Mouse (Mus musculus) heart, embryonic 11.5 days (tissue): ENCODE results near the gene Wdr95. TPM values are rescaled to one million over a fixed set of nuclear protein-coding genes. Genes with fewer than 3 reads are reported as not detected.

Experiments used
- ATAC-seq: fragments of 200-750 bp; cut with Nextera tagmentation; replicated peaks from 2 replicates; pipeline ENCODE4 v1.8.0; 2017; ENCODE audit warnings: moderate library complexity; ENCODE audit not compliant: insufficient number of reproducible peaks, low FRiP score, low TSS enrichment
- H3K27ac ChIP-seq: fragments of 300-500 bp; sonication (generic); 2 replicates; pipeline ENCODE4 v1.5.1; 2014; ENCODE audit warnings: mild to moderate bottlenecking, low read depth, low read length
- H3K27me3 ChIP-seq: fragments of 300-500 bp; sonication (generic); 2 replicates; pipeline ENCODE4 v1.6.1; 2014; ENCODE audit warnings: mild to moderate bottlenecking, low read length, mixed read lengths; ENCODE audit not compliant: control insufficient read depth, insufficient read depth
- H3K36me3 ChIP-seq: fragments of 300-500 bp; sonication (generic); 2 replicates; pipeline ENCODE4 v1.6.1; 2014; ENCODE audit warnings: mild to moderate bottlenecking, low read length, moderate library complexity, mixed read lengths; ENCODE audit not compliant: control insufficient read depth, insufficient read depth
- H3K4me1 ChIP-seq: fragments of 300-500 bp; sonication (generic); 2 replicates; pipeline ENCODE4 v1.6.1; 2014; ENCODE audit warnings: low read length; ENCODE audit not compliant: control insufficient read depth, insufficient read depth
- H3K4me2 ChIP-seq: fragments of 300-500 bp; sonication (generic); 2 replicates; pipeline ENCODE4 v1.6.1; 2014; ENCODE audit warnings: mild to moderate bottlenecking, moderate library complexity
- H3K4me3 ChIP-seq: fragments of 300-500 bp; sonication (generic); 2 replicates; pipeline ENCODE4 v1.5.1; 2014; ENCODE audit warnings: low read depth, low read length
- H3K9ac ChIP-seq: fragments of 300-500 bp; sonication (generic); 2 replicates; pipeline ENCODE4 v1.6.1; 2014; ENCODE audit warnings: mild to moderate bottlenecking, low read depth, low read length, moderate library complexity
- H3K9me3 ChIP-seq: fragments of 300-500 bp; sonication (generic); replicated peaks from 2 replicates; pipeline ENCODE4 v1.6.1; 2016; ENCODE audit warnings: low read length; ENCODE audit not compliant: control insufficient read depth
- WGBS: fragments of 180-500 bp; shearing (Covaris S2); extraction: QIAGEN DNeasy Blood & Tissue Kit; methylation state at CpG from one replicate; pipeline ENCODE4 v1.1.7; 2014; ENCODE audit not compliant: insufficient replicate concordance; 5-methylcytosine and 5-hydroxymethylcytosine counted together
- polyA plus RNA-seq: library from polyadenylated mRNA; unstranded; fragments of >200 nt; fragmentation: Nextera tagmentation; extraction: Ambion mirVana; gene quantifications from 2 replicates; pipeline ENCODE4 v1.2.1, GENCODE M21; 2014

Wdr95 gene
- polyA plus RNA-seq, 1 experiment from 2014 or later = 0.09 TPM

DNA sequence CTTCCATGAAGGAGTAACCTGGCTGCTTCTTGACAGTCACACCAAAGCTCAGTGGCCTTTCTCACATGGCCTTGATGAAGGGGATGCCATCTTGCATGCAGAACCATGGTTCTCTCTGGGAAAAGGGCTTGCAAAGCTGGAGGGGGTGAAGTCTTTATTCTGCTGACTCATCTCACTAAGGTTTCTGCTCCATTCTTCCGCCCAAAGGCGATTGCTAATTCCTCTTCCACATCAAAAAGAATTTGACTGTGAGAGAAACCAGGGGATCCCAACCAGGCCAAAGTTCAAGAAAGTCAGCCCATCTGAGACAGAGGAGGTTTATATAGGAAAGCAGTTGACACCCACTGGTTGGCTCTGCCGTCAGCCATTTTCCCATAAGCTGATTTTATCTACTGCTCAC, 61.5 kb downstream of the Wdr95 start:
- H3K4me1 ChIP-seq = peaks cover 12% of the 10 kb centered on the region
- no peak overlapping the region for H3K9ac ChIP-seq
- no peak overlapping the region for H3K27ac ChIP-seq

DNA sequence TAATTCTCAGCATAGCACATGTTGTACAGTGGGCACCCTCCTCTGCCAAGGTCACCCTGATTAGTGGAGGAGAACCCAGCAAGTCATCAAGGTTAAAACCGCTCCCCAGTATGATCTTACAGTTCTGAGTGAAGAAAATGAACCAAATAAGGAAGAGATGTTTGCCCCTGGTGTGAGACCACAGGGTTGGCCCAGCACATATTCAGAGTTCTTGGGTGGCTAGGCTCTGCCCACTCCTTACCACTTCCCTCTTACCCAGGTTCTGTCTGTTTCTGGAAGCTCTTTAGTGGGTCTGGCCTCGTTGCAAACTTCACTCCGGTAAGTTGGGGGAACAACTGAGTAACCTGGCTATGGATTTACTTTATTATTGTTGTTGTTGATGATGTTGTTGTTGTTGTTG, 65.7 kb downstream of the Wdr95 start:
- 91% methylated on average over 3 of the region's 3 CpGs for WGBS
- H3K27ac ChIP-seq = no peak overlapping the region

More for the DNA sequence above, 61.5 kb downstream of the Wdr95 start:
- Histone ChIP-seq H3K9me3 (no peaks in the 10 kb centered on the region), H3K27me3 (no peaks in the 10 kb centered on the region), H3K4me3 (no peak overlapping the region), H3K36me3 (no peaks in the 10 kb centered on the region), H3K4me2 (no peak overlapping the region)
- WGBS = 47% methylated on average over 3 of the region's 3 CpGs
- ATAC-seq = no peak

DNA sequence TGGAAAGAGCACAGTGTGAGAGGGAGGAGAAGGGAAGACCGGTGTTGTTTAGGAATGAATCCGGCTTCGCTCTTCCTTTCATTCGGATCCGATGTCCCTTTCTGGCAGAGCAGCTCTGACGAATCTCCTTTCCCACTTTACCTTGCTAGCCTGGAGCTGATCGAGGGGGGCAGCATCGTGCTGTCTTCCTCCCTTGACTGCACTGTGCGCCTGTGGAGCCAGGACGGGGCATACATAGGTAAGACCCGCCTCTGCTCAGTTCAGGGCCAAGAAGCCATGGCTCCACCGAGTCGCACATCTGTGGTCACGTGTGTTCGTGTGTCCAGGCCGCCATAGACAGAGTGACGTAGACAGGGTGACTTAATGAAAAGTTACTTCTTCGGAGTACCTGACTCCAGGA, 68.9 kb downstream of the Wdr95 start:
- no peak for ATAC-seq
- H3K27ac ChIP-seq = no peak overlapping the region
- H3K4me3 ChIP-seq = no peak overlapping the region
- H3K27me3 ChIP-seq = no peaks in the 10 kb centered on the region
- no peaks in the 10 kb centered on the region for H3K36me3 ChIP-seq
- H3K9me3 ChIP-seq = no peaks in the 10 kb centered on the region
- H3K4me1 ChIP-seq = no peaks in the 10 kb centered on the region
- H3K4me2 ChIP-seq = peak overlapping the region; percentile 42
- H3K9ac ChIP-seq = no peak overlapping the region
- WGBS = 41% methylated on average over 18 of the region's 18 CpGs

More for the DNA sequence above, 65.7 kb downstream of the Wdr95 start:
- H3K4me1 ChIP-seq = no peaks in the 10 kb centered on the region
- no peak overlapping the region for H3K4me3 ChIP-seq
- no peaks in the 10 kb centered on the region for H3K36me3 ChIP-seq
- no peak overlapping the region for H3K9ac ChIP-seq
- no peak overlapping the region for H3K4me2 ChIP-seq
- ATAC-seq = no peak
- H3K27me3 ChIP-seq = no peaks in the 10 kb centered on the region
- no peaks in the 10 kb centered on the region for H3K9me3 ChIP-seq

DNA sequence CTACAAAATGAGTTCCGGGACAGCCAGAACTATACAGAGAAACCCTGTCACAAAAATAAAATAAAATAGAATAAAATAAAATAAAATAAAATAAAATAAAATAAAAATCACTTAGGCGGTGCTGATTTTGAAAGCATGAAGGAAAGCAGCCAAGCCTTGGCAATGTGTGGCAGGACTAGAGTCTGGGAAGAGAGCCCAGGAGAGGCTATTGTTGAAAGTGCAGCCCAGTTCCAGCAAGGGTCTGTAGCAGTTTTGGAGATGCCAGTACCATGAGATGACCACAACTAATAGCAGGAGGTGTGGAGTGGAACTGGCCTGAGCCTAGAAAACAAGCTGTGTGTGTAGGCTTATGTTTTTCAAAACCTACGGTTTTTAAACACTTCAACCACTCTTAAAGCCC, 73.5 kb downstream of the Wdr95 start:
- 86% methylated on average over 3 of the region's 3 CpGs for WGBS
- Histone ChIP-seq H3K27ac (no peak overlapping the region), H3K4me1 (no peaks in the 10 kb centered on the region), H3K9me3 (no peaks in the 10 kb centered on the region), H3K36me3 (no peaks in the 10 kb centered on the region), H3K27me3 (no peaks in the 10 kb centered on the region), H3K9ac (no peak overlapping the region), H3K4me3 (no peak overlapping the region), H3K4me2 (no peak overlapping the region)
- no peak for ATAC-seq

DNA sequence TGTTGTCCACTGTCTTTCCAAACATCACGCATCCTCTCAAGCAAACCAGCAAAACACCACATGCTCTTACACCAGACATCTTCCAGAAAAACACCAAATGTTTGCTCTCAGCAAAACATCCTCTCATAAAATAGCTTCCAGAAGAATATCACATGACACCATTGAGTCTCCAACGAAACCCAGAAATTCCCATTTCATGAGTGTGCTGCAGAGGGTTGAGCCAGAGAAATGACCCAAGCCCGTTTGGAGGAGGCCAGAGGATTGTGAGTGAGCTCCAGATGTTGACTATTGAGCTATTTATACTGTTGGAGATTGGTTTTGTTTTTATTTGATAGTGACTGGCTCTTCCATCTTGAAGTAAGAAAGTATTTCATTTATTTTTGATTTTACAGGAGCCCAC, 74.8 kb downstream of the Wdr95 start:
- Histone ChIP-seq H3K27ac (no peak overlapping the region), H3K9ac (no peak overlapping the region), H3K4me1 (no peaks in the 10 kb centered on the region), H3K36me3 (no peaks in the 10 kb centered on the region), H3K27me3 (no peaks in the 10 kb centered on the region), H3K4me3 (no peak overlapping the region), H3K9me3 (no peaks in the 10 kb centered on the region), H3K4me2 (no peak overlapping the region)
- WGBS = 80% methylated on average over 3 of the region's 3 CpGs
- no peak for ATAC-seq

DNA sequence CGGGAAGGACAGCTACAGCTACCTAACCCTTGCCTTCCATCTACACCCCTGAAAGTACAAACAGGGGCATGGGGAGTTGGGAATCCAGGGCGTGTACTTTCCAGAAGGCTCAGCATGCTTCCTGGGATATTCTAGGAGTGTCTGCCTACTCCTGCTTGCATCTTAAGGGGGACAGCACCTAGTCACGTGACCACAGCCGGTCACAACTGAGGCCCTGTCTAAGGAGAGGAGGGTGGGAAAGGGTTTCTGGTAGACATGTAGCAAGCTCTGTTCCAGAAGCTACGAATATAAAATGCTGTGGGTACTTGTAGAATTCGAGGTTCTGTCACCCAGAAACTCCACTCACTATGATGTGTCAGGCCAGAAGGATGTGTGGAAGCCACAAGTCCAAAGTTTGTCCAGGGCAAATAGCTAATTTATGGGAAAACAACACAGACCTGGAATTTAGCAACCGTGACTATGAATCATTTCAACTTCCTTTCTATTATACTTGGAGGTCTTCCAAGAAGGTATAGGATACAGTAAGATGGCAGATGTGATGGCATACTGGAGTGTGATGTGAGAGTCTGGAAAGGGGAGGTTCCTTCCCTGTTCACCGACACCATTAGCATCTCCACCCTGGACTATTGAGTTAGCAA, 78.7 kb downstream of the Wdr95 start:
- WGBS = 80% methylated on average over 8 of the region's 8 CpGs
- no peak overlapping the region for H3K9ac ChIP-seq
- ATAC-seq = no peak
- H3K4me2 ChIP-seq = no peak overlapping the region
- H3K36me3 ChIP-seq = no peaks in the 10 kb centered on the region
- no peak overlapping the region for H3K27ac ChIP-seq
- H3K9me3 ChIP-seq = no peaks in the 10 kb centered on the region
- H3K27me3 ChIP-seq = no peaks in the 10 kb centered on the region
- H3K4me3 ChIP-seq = no peak overlapping the region
- no peaks in the 10 kb centered on the region for H3K4me1 ChIP-seq

DNA sequence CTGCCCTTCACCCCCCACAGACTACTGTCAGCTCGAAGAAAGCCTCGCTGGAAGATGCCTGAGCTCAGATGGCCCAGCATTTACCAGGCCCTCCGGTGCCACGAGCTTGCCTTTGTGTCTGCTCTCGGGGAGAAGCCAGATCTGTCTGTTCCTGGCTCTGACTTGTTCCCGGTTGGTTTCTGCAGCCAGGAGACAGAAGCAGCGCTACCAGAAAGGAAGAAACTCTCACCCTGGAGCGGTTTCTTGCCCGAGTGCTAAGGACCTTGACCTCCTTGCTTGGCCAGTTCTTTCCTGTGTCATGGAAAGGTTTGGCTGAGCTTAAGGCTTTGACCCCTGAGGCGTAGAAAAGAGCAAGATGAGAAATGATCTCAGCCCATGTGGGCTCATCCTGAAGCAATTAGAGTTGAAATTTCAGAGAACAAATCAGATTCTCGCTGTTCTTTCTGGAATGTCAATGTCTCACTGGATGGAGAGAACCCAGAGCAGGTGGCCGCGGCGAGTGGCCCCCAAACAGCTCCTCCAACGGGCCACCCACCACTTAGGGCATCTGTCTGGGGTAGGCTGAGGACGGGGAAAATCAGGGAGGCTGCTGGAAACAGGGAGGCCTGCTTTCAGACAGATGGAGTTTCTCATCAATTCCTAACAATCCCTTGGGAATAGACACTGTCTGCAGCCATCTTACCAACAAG, 83.1 kb downstream of the Wdr95 start:
- Histone ChIP-seq H3K9me3 (no peaks in the 10 kb centered on the region), H3K4me1 (no peaks in the 10 kb centered on the region), H3K27me3 (no peaks in the 10 kb centered on the region), H3K9ac (no peak overlapping the region), H3K4me3 (no peak overlapping the region), H3K4me2 (no peak overlapping the region), H3K27ac (no peak overlapping the region), H3K36me3 (peaks cover 5% of the 10 kb centered on the region)
- 74% methylated on average over 16 of the region's 16 CpGs for WGBS
- ATAC-seq = no peak

DNA sequence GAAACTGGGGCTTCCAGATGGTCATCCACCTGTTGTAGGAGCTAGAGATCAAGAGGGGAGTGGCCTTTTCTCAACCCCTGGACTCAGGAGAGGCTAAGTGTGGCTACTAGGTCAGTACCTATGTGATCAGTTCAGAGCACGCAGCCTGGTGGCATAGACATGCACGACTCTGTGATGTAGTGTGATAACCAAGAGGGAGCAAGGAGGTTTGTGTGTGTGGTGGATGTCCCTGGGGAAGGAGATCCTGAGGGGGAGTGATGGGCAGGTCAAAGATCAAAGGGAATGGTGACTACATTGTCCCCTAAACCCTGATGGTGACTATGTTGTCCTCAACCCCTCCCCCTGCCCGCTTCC, 83.7 kb downstream of the Wdr95 start:
- Histone ChIP-seq H3K27me3 (no peaks in the 10 kb centered on the region), H3K9ac (no peak overlapping the region), H3K27ac (no peak overlapping the region), H3K4me1 (no peaks in the 10 kb centered on the region), H3K9me3 (no peaks in the 10 kb centered on the region), H3K36me3 (peaks cover 11% of the 10 kb centered on the region), H3K4me3 (no peak overlapping the region), H3K4me2 (no peak overlapping the region)
- WGBS = 80% methylated on average over 3 of the region's 3 CpGs
- ATAC-seq = no peak

DNA sequence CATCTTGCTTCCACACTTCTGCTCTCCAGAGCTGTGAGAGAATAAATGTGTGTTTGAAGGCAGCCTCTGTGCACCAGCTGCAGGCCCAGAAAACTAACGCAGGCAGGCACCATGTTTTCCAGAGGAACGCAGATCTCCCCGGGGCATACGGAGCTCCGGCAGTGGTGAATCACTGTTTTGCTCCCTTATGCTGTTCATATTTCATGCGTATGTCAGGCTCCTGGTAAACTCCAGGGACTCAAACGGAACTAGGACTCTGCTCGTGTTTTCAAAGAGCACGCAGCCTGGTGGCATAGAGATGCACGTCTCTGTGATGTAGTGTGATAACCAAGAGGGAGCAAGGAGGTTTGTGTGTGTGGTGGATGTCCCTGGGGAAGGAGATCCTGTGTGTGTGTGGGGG, 84.3 kb downstream of the Wdr95 start:
- H3K27me3 ChIP-seq = no peaks in the 10 kb centered on the region
- peaks cover 17% of the 10 kb centered on the region for H3K36me3 ChIP-seq
- WGBS = 75% methylated on average over 10 of the region's 10 CpGs
- no peak overlapping the region for H3K4me2 ChIP-seq
- no peaks in the 10 kb centered on the region for H3K9me3 ChIP-seq
- H3K4me1 ChIP-seq = no peaks in the 10 kb centered on the region
- H3K9ac ChIP-seq = no peak overlapping the region
- H3K27ac ChIP-seq = no peak overlapping the region
- ATAC-seq = no peak
- no peak overlapping the region for H3K4me3 ChIP-seq
